Mouse (Mus musculus) R1 (cell line): ENCODE results near the gene Plaur.
A peak's percentile ranks its signal among the peaks of the same experiment; 100 is the strongest.

Source experiments
- DNase-seq: peaks from one replicate; pipeline ENCODE4 v3.0.0-alpha.2; 2018; ENCODE audit warnings: low read depth, low spot score

Gene Plaur

GRCm38 (mm10) chr7:24445266-24445926 is 16.9 kb upstream of the Plaur start:
- no peak for DNase-seq

GRCm38 (mm10) chr7:24446697-24447340 is 15.5 kb upstream of the Plaur start:
- no peak for DNase-seq

DNA sequence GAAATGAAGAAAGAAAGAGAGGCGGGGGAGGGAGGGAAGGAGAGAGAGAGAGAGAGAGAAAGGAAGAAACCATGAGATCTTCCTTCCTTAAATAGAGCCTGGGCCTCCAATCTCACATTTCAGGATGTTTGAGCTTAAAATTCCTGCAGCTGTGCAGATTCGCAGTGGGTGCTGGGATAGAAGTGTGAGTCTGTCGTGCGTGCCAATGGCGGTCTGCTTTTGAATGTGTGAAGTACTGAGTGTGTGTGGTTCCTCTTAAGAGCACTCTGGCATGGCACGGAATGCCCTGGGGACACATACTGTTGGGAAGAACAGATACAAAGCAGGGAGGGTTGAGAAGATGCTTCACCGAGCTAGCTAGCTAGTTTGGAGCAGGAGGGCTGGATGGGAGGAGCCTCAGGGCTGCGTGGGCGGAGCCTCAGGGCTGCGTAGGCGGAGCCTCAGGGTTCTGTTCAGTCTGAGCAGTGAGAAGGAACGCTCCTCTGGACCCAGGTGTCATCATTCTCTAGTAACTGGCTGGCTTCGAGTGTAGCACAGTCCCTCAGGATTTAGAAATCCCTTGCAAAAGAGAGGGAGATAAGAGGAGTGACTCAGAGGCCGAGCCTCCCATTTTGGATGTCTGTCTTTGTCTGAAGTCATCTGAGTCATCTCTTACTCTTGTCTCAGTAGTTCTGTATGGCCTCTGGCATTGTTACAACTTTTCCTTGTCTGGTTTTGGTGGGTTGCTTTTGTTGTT is 13.3 kb upstream of the Plaur start:
- peak; percentile 50 for DNase-seq

- DNase-seq, result peak; percentile 54
Observed at GRCm38 (mm10) chr7:24450585-24451017, 11.7 kb upstream of the Plaur start.

- no peak for DNase-seq
Observed at GRCm38 (mm10) chr7:24451855-24452311, 10.4 kb upstream of the Plaur start, which contains the start of gene Irgc1. Gene Irgc1, minus strand, starts transcription at chr7:24452297.

DNA sequence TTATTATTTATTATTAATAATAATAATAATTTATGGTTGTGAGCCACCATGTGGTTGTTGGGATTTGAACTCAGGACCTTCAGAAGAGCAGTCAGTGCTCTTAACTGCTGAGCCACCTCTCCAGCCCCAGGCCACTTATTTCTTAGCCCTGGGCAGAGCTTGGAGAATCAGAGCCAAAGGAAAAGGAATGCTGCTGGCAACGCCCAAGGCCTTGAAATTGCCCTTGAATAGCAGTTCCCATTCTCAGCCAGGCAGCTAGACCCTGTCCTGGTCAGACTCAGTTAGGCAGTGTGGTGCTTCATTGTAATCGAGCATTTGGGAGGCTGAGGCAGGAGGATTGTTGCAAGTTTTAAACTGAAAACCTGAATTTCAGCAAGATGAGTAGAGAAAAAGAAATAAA is 8.1 kb upstream of the Plaur start:
- peak; percentile 73 for DNase-seq

- DNase-seq, result no peak
Observed at GRCm38 (mm10) chr7:24455726-24456125, 6.6 kb upstream of the Plaur start.

DNA sequence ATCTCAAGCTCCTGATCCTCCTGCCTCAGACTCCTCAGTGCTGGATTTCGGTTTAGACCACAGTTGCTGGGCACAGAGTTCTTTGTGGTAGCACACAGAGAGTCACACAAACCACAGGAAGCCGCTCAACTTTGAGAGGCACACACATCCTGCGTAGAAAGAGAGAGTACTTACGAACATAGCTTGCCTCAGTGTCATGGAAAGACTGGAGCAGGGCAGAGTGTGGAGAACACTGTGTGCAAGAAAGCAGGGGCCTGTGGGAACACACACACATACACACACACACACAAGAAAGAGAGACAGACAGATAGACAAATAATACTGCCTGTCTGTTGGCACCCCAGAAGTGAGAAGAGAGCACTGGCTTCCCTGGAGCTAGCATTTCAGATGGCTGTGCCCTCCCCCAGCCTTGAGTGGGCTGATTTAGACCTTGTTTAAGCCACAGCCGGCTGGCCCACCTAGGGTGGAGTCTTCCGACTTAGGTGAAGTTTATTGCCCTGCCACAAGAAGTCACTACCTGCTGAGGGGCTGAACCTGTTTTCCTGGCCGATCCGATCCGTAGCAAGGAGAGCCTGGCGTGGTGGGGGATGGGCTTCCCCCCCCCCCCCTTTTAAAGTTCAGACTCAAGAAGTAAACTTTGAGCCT is 4.4 kb upstream of the Plaur start:
- peak; percentile 75 for DNase-seq

DNA sequence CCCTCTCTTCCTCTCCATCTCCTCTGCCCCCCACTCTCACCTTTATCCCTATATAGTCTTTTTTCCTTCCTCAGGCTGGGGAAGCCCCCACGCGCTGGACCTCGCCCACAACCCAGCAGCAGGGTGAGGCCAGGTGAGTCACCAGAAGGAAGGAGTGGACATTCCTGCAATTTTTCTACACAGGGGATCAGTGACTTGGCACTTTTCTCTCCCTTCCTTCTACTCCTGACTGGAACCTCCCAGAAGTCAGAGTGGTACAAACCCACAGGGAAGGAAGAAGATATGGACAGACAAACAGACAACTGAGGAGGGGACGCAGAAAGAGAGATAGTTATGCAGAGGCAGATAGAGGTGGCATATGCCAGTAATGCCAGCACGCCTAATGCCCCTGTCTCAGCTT is 2.8 kb upstream of the Plaur start:
- peak; percentile 88 for DNase-seq

GRCm38 (mm10) chr7:24459843-24460242 is 2.4 kb upstream of the Plaur start:
- DNase-seq, result peak; percentile 78

GRCm38 (mm10) chr7:24461376-24462051 is 770 bp upstream of the Plaur start:
- DNase-seq, result peak; percentile 96

DNA sequence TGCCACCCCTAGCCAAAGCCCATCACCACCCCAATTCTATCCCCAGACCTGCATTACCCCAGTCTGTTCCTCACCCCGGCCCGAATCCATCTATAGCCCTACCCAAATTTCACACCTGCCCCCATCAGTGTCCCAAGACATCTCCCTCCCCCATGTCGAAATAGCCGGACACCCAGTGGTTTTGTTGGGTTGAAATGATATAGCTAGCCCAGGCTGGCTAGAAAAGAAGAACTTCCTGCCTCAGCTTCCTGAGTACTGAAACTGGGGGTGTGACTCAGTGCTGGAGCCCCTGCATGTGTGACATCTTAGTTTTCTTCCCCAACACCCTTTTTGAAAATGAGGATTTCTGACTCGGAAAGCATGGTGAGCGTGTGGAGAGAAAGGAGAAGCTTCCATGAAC is 4.6 kb downstream of the Plaur start:
- DNase-seq, result no peak

- no peak for DNase-seq
Observed at GRCm38 (mm10) chr7:24467886-24468285, 5.6 kb downstream of the Plaur start.

DNA sequence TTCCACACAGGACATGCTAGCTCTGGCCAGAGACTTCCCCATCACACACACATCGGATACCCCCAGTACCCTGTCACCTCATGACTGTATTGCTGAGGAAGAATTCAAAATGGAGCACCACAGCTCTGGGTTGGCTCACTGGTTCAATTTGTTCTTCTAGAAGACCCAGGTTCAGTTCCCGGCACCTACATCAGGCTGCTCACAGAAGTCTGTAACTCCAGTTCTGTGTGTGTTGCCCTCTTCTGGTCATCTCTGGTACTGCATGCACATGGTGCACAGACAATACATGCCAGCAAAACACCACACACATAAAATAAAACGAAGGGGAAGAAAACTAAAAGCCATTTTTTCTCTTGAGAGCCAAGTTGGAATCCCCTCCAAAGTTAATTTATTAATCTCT is 6.8 kb downstream of the Plaur start:
- DNase-seq, result peak; percentile 86

GRCm38 (mm10) chr7:24470356-24470755 is 8.1 kb downstream of the Plaur start:
- peak; percentile 11 for DNase-seq

GRCm38 (mm10) chr7:24472442-24472841 is 10.2 kb downstream of the Plaur start:
- no peak for DNase-seq

DNA sequence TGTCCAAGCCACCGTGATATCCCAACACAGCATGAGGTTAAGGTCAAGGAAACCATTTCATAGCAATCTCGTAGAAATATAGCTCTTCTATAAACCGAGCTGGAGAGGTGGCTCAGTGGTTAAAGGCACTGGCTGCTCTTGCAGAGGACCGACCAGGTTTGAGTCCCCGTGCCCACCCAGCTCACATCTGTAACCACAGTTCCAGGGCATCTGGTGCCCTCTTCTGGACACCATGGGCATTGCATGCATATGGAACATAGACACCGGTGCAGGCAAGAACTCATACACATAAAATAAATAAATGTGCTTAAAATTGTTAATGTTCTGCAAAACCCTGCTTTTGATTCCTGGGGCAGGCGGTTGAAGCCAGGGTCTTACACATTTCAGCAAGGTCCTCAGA is 10.7 kb downstream of the Plaur start:
- peak; percentile 77 for DNase-seq

GRCm38 (mm10) chr7:24473913-24474529 is 11.7 kb downstream of the Plaur start:
- peak; percentile 76 for DNase-seq

DNA sequence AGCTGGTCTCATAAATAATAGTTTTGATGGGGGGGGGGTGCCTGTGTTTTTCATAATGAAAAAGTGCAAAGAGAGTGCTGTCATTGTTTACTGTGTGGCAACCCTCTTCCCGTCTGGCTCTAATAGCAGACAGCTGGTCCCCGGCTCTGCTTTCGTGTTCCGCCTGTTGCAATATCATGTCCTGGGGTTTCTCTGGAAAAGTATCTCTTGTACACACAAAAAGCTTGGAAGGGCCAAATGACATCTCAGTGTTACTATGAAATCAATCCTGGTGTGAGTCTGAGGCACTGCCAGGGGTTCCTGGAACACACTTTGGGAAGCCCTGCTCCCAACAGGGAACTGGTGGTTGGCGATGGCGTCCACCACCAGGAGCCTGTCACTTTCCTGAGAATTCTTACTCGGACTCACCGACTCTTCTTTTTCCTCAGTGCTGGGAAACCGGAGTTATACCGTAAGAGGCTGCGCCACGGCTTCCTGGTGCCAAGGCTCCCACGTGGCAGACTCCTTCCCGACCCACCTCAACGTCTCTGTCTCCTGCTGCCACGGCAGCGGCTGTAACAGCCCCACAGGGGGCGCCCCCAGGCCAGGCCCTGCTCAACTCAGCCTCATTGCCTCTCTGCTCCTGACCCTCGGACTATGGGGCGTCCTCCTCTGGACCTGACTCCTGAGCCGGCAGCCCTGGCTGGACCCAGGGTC is 12.7 kb downstream of the Plaur start:
- DNase-seq, result no peak

DNA sequence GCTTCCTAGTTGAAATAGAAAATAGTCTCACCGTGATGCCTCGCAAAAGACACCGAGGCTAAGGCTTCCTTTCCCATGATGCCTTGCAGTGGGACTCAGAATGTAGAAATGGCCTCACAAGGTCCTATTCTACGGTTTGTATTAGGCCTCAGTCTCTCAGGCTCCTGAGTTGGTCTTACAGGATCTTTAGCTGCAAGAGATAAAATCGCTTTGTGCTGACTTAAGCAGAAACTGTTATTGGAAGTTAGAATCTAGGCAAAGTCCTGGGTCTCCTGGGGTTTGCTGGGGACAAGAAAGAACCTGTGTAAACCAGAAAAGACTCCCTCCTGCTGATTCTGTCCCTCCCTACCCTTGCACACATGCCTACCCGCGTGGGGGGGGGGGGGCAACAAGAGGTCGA is 14.1 kb downstream of the Plaur start:
- no peak for DNase-seq
